In the genomic region with DNA sequence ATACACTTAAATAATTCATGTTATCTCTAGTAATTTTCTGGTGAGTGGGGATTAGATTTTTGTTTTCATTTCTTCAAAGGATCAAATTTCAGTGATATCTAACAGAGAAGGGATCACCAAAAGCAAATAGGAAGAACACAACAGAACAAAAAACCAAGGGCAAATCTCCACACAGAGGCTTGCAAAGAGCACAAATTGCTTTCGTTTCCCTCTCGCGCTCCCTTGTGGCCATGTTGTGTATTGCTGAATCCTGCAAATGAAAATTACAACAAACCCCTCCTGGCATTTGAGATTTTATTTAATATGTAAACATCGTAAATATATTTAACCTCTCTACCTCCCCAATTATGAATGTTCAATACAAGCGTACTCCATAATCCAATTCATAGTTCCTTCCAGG, we compare ENCODE assay signal across 8 mouse cellular contexts.
DNase-seq lines count a peak whose midpoint lies in the region; ATAC-seq and TF ChIP-seq lines count a peak whose summit lies in the region.

No protein-coding gene starts in this region.

- intact Hi-C loops in left cerebral cortex, adult 2 months (cut with DNase I) = loop anchor here (1.0 kb wide), 1 partner anchor 164 kb away; no protein-coding TSS in a partner anchor

- peak; percentile 25 for DNase-seq in ovary, postnatal 10 days (ENCODE audit: low spot score)
- no peak for DNase-seq in ovary, adult 18-20 months (ENCODE audit: low spot score)
- peak; percentile 40 for DNase-seq in R1 (ENCODE audit: low read depth, low spot score)
- peak; percentile 80 to 84 for DNase-seq in cerebellum, postnatal 14 days
- peak; percentile 28 to 57 for DNase-seq in gastrocnemius, postnatal 4 days (ENCODE audit: low spot score in 2 of 2)
- peak; percentile 20 to 65 for DNase-seq in left cerebral cortex, adult 2 months (ENCODE audit: extremely low spot score in 1 of 2, low spot score in 2 of 2)
- DNase-seq in midbrain, postnatal 0 days (ENCODE audit: low spot score) = peak; percentile 52

- no peaks in the 10 kb centered on the region for H3K9me3 ChIP-seq in midbrain, postnatal 0 days (ENCODE audit: low read length)

- ATAC-seq in midbrain, postnatal 0 days (ENCODE audit: low FRiP score) = no peak
- no peak for ATAC-seq in erythroblast, adult 5-6 weeks (replicated peaks; ENCODE audit: low FRiP score, poor library complexity, severe bottlenecking)

- H3K4me2 ChIP-seq in midbrain, postnatal 0 days (ENCODE audit: low read depth, low read length, poor library complexity, severe bottlenecking) = no peak overlapping the region

- H3K9ac ChIP-seq in midbrain, postnatal 0 days (replicated peaks; ENCODE audit: low read length, poor library complexity, severe bottlenecking) = no peak overlapping the region

- TF ChIP-seq CTCF in left cerebral cortex, adult 2 months (IDR thresholded peaks at IDR 0.05) = peak; percentile 83
- peak; percentile 81 for TF ChIP-seq CTCF in midbrain, postnatal 0 days (IDR thresholded peaks at IDR 0.05)

- no peak overlapping the region for H3K4me3 ChIP-seq in left cerebral cortex, adult 2 months
- no peak overlapping the region for H3K4me3 ChIP-seq in midbrain, postnatal 0 days (ENCODE audit: low read depth, low read length)

- no peak overlapping the region for H3K27ac ChIP-seq in left cerebral cortex, adult 2 months
- no peak overlapping the region for H3K27ac ChIP-seq in midbrain, postnatal 0 days (ENCODE audit: low read depth, low read length)

- H3K27me3 ChIP-seq in midbrain, postnatal 0 days (ENCODE audit: insufficient read depth, low read length) = no peaks in the 10 kb centered on the region

- no peaks in the 10 kb centered on the region for H3K4me1 ChIP-seq in midbrain, postnatal 0 days (ENCODE audit: insufficient read depth, low read length)

- WGBS in midbrain, postnatal 0 days = 11% methylated on average over 5 of the region's 5 CpGs

- H3K36me3 ChIP-seq in midbrain, postnatal 0 days (ENCODE audit: insufficient read depth, low read length) = no peaks in the 10 kb centered on the region
